Mouse (Mus musculus): ENCODE data around the gene Gm7137. TPM values are rescaled to one million over a fixed set of nuclear protein-coding genes. Genes with fewer than 3 reads are reported as not detected.
"Not testable (repeated sequence)": the region's sequence is repeated elsewhere in the genome, so short reads cannot be mapped to it uniquely, and the experiment has no call there.

Gene Gm7137
- not detected in 2 replicates for polyA plus RNA-seq (2012; ENCODE audit: insufficient read depth, insufficient read length, missing spikeins)

DNA sequence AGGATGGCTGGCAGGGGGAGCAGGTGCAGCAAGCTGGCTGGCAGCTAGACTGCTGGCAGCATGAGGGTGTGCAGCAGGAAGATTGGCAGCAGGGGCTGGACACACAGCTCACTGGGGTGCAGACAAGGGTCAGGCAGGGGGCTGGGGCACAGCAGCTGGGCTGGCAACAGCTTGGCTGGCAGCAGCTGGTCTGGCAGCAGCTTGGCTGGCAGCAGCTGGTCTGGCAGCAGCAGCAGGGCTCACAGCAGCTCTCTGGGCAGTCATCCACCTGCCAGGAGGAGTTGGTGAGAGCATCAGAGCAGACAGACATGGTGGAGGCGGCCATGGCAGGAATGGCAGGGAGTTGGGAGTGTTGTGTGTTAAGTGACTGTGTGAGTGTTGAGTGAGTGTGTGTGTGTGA, at the start of gene Gm7137:
Gene Gm7137 (minus strand): TSS at position 325 of the 400 bp plus-strand sequence.
- H3K4me3 ChIP-seq (ENCODE audit: insufficient read depth, low read length); H3K4me1 ChIP-seq (ENCODE audit: control insufficient read depth, insufficient read depth, low read length); H3K27ac ChIP-seq (ENCODE audit: insufficient read depth, low read depth, low read length): not testable (repeated sequence)

DNA sequence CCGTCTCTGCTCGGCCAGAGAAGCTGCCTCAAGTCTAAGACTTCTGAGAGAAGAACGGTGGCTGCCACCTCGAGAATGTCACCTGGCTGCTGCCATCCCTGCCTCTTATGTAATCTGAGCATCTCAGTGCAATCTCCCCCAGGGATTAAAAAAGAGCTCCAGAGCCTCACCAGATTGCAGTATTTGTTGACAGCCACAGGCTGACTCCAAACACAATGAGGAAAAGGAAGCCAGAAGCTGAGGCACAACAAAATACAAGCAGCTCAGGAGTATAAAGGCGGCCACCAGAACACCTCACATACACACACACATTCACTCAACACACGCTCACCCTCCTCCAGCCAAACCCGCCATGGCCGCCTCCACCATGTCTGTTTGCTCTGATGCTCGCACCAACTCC, 47.6 kb upstream of the Gm7137 start, which contains the start of gene Krtap10-10:
Gene Krtap10-10 (plus strand): TSS at position 301 of the 400 bp plus-strand sequence.
- Histone ChIP-seq H3K27ac (ENCODE audit: insufficient read depth, low read depth, low read length) (no peak within 1 kb of the TSS), H3K4me3 (ENCODE audit: insufficient read depth, low read length) (no peak within 1 kb of the TSS), H3K4me1 (ENCODE audit: control insufficient read depth, insufficient read depth, low read length) (no peaks in the 10 kb centered on the region)
- TF ChIP-seq CTCF (IDR thresholded peaks at IDR 0.05; ENCODE audit: low read depth, low read length) = no peak
- TF ChIP-seq POLR2A (IDR thresholded peaks at IDR 0.05; ENCODE audit: borderline replicate concordance, low read depth, low read length) = no peak

DNA sequence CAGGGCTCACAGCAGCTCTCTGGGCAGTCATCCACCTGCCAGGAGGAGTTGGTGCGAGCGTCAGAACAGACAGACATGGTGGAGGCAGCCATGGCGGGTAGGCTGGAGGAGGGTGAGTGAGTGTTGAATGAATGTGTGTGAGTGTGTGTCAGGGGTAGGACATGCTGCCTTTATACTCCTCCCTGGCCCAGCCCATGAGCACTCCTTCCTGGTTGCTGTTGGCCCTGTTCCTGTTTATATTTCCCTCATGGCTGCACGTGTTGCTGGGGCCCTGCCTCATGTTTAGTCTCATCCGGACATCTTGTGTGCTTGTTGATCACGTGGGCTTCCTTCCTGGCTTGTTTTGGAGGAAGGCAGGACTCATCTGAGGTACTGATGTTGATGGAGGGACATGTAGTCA, 39.0 kb upstream of the Gm7137 start, which contains the start of gene Krtap10-4:
Gene Krtap10-4 (minus strand): TSS at position 145 of the 400 bp plus-strand sequence.
- Histone ChIP-seq H3K4me1 (ENCODE audit: control insufficient read depth, insufficient read depth, low read length) (no peaks in the 10 kb centered on the region), H3K4me3 (ENCODE audit: insufficient read depth, low read length) (no peak within 1 kb of the TSS), H3K27ac (ENCODE audit: insufficient read depth, low read depth, low read length) (no peak within 1 kb of the TSS)
- no peak for TF ChIP-seq CTCF (IDR thresholded peaks at IDR 0.05; ENCODE audit: low read depth, low read length)
- no peak for TF ChIP-seq POLR2A (IDR thresholded peaks at IDR 0.05; ENCODE audit: borderline replicate concordance, low read depth, low read length)

DNA sequence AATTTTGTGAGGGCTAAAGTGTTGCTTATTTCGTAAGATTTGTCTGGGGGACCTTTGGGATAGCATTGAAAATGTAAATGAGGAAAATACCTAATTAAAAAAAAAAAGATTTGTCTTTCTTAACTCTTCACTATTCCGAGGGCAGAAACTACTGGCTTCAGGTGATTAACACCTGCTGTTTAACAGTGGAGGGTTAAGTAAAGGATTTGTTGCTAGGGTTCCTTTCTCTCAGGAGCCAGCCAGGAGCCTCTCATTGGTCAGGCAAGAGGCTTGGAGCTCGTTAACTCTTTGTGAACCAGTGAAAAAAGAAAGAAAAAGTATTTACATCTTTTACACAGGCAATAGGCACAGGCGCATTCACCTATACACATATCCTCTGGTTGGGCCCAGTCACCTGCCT, 31.2 kb upstream of the Gm7137 start:
- Histone ChIP-seq H3K4me3 (ENCODE audit: insufficient read depth, low read length) (no peak overlapping the region), H3K4me1 (ENCODE audit: control insufficient read depth, insufficient read depth, low read length) (no peaks in the 10 kb centered on the region), H3K27ac (ENCODE audit: insufficient read depth, low read depth, low read length) (no peak overlapping the region)
- TF ChIP-seq POLR2A (IDR thresholded peaks at IDR 0.05; ENCODE audit: borderline replicate concordance, low read depth, low read length) (no peak), CTCF (IDR thresholded peaks at IDR 0.05; ENCODE audit: low read depth, low read length) (no peak)

DNA sequence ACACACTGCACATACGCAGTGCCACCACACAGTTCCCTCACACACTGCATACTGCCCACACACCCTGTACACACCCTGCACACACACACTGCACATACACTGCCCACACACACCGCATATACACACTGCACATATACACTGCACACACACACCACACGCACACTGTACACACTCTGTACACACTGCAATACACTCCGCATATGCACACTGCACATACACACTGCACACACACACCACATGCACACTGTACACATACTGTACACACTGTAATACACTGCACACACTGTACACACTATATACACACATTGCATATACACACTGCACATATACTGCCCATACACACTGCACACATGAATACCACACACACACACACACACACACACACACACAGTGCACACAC, 30.5 kb upstream of the Gm7137 start:
- no peak overlapping the region for H3K4me3 ChIP-seq (ENCODE audit: insufficient read depth, low read length)
- H3K27ac ChIP-seq (ENCODE audit: insufficient read depth, low read depth, low read length) = no peak overlapping the region
- TF ChIP-seq POLR2A (IDR thresholded peaks at IDR 0.05; ENCODE audit: borderline replicate concordance, low read depth, low read length) = no peak
- no peak for TF ChIP-seq CTCF (IDR thresholded peaks at IDR 0.05; ENCODE audit: low read depth, low read length)
- H3K4me1 ChIP-seq (ENCODE audit: control insufficient read depth, insufficient read depth, low read length) = no peaks in the 10 kb centered on the region

DNA sequence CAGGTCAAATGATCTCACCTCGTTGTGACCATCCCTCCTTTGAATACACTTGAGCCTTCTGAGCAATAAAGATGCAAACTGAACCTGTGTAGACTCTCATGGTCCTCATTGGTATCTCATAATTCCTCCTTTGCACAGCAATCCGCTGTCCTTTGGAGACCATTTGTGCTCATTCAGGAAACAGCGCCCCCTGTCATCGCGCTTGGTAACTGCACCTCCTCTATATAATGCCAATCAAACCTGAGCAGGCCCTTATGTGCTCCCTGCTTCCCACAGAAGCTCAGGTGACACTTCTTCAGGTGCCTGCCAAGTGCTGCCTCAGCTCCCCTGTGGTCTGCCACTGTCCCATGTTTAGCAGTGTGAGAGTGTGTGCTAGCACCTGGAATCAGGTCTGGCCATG, 27.5 kb upstream of the Gm7137 start:
- Histone ChIP-seq H3K4me3 (ENCODE audit: insufficient read depth, low read length) (no peak overlapping the region), H3K27ac (ENCODE audit: insufficient read depth, low read depth, low read length) (no peak overlapping the region), H3K4me1 (ENCODE audit: control insufficient read depth, insufficient read depth, low read length) (no peaks in the 10 kb centered on the region)
- no peak for TF ChIP-seq POLR2A (IDR thresholded peaks at IDR 0.05; ENCODE audit: borderline replicate concordance, low read depth, low read length)
- TF ChIP-seq CTCF (IDR thresholded peaks at IDR 0.05; ENCODE audit: low read depth, low read length) = peak; percentile 50; the same call in 1 of the 2 replicates

DNA sequence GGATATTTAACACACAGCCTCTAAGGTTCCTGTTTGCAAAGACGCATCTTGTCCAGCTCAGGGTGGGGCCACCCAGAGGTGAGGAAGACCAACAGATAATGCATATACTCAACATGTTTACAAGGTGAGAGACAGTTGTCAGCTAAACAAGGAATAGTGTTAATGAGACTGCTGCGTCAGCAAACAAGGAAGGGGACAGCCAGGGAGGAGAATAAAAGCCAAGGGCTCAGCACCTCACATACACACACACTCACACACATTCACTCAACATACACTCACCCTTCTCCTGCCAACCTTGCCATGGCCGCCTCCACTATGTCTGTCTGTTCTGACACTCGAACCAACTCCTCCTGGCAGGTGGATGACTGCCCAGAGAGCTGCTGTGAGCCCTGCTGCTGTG, 26.4 kb upstream of the Gm7137 start, which contains the start of gene Gm2696:
Gene Gm2696 (plus strand): TSS at position 301 of the 400 bp plus-strand sequence.
- Histone ChIP-seq H3K4me1 (ENCODE audit: control insufficient read depth, insufficient read depth, low read length) (no peaks in the 10 kb centered on the region), H3K27ac (ENCODE audit: insufficient read depth, low read depth, low read length) (no peak within 1 kb of the TSS), H3K4me3 (ENCODE audit: insufficient read depth, low read length) (no peak within 1 kb of the TSS)
- no peak for TF ChIP-seq POLR2A (IDR thresholded peaks at IDR 0.05; ENCODE audit: borderline replicate concordance, low read depth, low read length)
- TF ChIP-seq CTCF (IDR thresholded peaks at IDR 0.05; ENCODE audit: low read depth, low read length) = no peak

DNA sequence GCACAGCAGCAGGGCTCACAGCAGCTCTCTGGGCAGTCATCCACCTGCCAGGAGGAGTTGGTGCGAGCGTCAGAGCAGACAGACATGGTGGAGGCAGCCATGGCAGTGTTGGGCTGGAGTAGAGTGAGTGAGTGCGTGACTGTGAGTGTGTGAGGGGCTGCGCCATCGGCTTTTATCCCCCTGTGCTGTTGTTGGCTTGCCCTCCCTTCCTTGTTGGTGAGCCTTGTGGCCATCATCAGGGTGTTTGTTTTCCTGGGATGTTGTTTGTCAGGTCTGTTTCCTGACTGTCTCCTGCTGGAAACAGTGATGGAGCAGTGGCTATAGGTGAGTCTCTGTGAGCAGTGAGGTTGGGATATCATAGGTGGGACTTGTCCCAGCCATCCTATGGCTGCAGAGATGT, 23.7 kb upstream of the Gm7137 start, which contains the start of gene Gm9507:
Gene Gm9507 (minus strand): TSS at position 101 of the 400 bp plus-strand sequence.
- TF ChIP-seq CTCF (IDR thresholded peaks at IDR 0.05; ENCODE audit: low read depth, low read length) (no peak), POLR2A (IDR thresholded peaks at IDR 0.05; ENCODE audit: borderline replicate concordance, low read depth, low read length) (no peak)
- H3K27ac ChIP-seq (ENCODE audit: insufficient read depth, low read depth, low read length) = no peak within 1 kb of the TSS
- no peaks in the 10 kb centered on the region for H3K4me1 ChIP-seq (ENCODE audit: control insufficient read depth, insufficient read depth, low read length)
- no peak within 1 kb of the TSS for H3K4me3 ChIP-seq (ENCODE audit: insufficient read depth, low read length)

DNA sequence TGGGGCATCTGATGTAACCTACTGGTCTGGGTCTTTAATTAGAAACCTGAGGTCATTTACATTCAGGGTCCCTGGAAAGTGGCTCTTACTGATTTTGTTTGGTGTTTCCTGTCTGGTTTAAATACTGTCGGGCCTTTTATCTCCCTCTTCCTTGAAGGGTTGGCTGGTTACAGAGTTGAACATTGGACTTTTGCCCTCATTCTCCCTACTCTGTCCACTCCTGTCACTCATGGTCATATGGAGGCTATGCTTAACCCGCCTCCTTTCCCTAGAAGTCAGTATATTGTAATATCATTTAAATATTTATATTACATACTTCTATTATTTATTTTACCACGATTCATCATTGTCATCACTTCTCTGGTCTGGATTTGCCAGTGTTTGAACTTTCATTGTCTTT, 16.1 kb upstream of the Gm7137 start:
- no peak for TF ChIP-seq POLR2A (IDR thresholded peaks at IDR 0.05; ENCODE audit: borderline replicate concordance, low read depth, low read length)
- TF ChIP-seq CTCF (IDR thresholded peaks at IDR 0.05; ENCODE audit: low read depth, low read length) = no peak
- no peak overlapping the region for H3K27ac ChIP-seq (ENCODE audit: insufficient read depth, low read depth, low read length)
- H3K4me1 ChIP-seq (ENCODE audit: control insufficient read depth, insufficient read depth, low read length) = no peaks in the 10 kb centered on the region
- no peak overlapping the region for H3K4me3 ChIP-seq (ENCODE audit: insufficient read depth, low read length)

DNA sequence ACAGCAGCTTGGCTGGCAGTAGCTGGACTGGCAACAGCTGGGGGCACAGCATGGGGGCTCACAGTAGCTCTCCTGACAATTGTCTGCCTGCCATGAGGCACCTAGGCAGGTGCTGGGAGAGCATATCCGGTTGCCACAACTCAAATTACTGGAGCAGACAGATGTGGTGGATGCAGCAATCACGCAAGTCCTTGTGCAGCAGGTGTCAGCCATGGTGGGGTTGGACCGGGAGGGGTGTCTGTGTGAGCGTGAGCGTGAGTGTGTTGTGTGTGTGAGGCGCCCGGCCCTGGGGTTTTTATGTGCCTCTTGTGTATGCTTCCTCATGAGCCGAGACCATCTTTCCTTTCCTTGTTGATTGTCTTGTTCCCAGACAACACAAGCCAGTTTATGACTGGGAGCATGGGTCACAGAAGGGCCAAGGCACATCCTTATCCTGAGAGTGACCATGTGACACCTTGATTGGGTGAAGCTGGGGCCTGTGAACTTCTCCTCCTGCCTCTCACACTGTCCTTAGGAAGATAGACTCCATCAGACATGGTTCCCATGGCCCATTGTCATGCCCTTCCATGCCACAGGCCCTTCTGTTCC, 11.0 kb upstream of the Gm7137 start, which contains the start of gene Gm19668:
Gene Gm19668 (minus strand): TSS at position 213 of the 588 bp plus-strand sequence.
- TF ChIP-seq POLR2A (IDR thresholded peaks at IDR 0.05; ENCODE audit: borderline replicate concordance, low read depth, low read length) (no peak), CTCF (IDR thresholded peaks at IDR 0.05; ENCODE audit: low read depth, low read length) (no peak)
- Histone ChIP-seq H3K4me3 (ENCODE audit: insufficient read depth, low read length) (no peak within 1 kb of the TSS), H3K4me1 (ENCODE audit: control insufficient read depth, insufficient read depth, low read length) (no peaks in the 10 kb centered on the region), H3K27ac (ENCODE audit: insufficient read depth, low read depth, low read length) (no peak within 1 kb of the TSS)

DNA sequence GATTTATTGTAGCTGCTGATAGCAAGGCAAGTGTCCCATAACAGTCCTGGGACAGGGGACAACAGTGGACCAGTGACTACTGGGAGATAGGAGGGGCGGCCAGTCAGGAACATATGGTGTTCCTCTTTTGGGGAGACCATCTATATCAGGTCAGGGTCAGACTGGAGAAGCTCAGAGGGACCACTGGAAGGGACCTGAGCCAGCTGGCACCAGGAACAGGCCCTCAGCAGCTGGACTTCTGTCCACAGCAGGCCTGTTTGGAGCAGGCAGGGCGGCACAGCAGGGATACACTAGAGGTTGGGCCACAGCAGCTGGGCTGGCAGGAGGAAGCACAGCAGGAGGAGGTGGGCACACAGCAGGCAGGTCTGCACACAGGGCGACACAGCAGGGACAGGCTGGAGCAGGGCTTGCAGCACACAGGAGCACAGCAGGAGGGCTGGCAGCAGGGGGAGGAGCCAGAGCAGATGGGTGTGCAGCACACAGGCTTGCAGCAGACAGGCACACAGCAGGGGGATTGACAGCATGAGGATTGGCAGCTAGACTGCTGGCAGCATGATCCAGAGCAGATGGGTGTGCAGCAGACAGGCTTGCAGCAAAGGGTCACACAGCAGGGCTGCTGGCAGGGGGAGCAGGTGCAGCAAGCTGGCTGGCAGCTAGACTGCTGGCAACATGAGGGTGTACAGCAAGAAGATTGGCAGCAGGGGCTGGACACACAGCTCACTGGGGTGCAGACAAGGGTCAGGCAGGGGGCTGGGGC, 10.3 kb upstream of the Gm7137 start:
- H3K4me3 ChIP-seq (ENCODE audit: insufficient read depth, low read length); H3K27ac ChIP-seq (ENCODE audit: insufficient read depth, low read depth, low read length); H3K4me1 ChIP-seq (ENCODE audit: control insufficient read depth, insufficient read depth, low read length): not testable (repeated sequence)

Measured in bone marrow macrophage, adult 2 months (primary cell).